In the genomic region with DNA sequence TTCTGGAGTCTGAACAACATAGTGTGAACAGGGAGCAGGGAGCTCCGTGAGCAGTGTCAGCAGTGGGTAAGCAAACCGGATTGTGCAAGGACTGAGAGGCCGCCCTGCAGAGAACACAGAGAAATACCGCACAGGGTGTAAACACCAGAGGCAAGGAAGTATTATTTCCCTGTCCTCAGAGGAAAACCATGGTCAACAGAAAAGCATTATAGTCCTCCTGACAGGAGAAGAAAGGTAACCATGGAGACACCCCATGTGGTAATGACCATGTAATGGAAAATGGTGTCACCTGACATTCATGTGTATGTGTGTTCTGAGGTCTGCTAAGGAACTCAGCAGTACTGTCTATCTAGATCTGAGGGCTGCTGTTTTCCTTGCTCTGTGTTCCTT, we compare ENCODE assay signal across 8 mouse cellular contexts. TPM values are rescaled to one million over a fixed set of nuclear protein-coding genes. Genes with fewer than 3 reads are reported as not detected.
DNase-seq lines count a peak whose midpoint lies in the region; ATAC-seq and TF ChIP-seq lines count a peak whose summit lies in the region.

No protein-coding gene starts in this region.

- H3K4me3 ChIP-seq in CH12.LX (replicated peaks in 1 of 3; ENCODE audit: low read depth in 2 of 3, low read length in 2 of 3, poor library complexity in 1 of 3), result peak overlapping the region in 1 of 3 experiments; percentile 29
- H3K4me3 ChIP-seq in hindbrain, embryonic 15.5 days, result no peak overlapping the region
- H3K4me3 ChIP-seq in lung, postnatal 0 days (ENCODE audit: low read depth, low read length), result no peak overlapping the region
- no peak overlapping the region for H3K4me3 ChIP-seq in olfactory bulb, adult 2 months (ENCODE audit: insufficient read depth, low read depth, low read length)

- no peaks in the 10 kb centered on the region for H3K9me3 ChIP-seq in CH12.LX (replicated peaks; ENCODE audit: low read length)
- H3K9me3 ChIP-seq in hindbrain, embryonic 15.5 days, result no peaks in the 10 kb centered on the region
- no peaks in the 10 kb centered on the region for H3K9me3 ChIP-seq in lung, postnatal 0 days (ENCODE audit: low read length)

- no peaks in the 10 kb centered on the region for H3K36me3 ChIP-seq in CH12.LX (replicated peaks in 1 of 2; ENCODE audit: control insufficient read depth in 1 of 2, insufficient read depth in 1 of 2, low read length in 1 of 2)
- no peaks in the 10 kb centered on the region for H3K36me3 ChIP-seq in hindbrain, embryonic 15.5 days
- no peaks in the 10 kb centered on the region for H3K36me3 ChIP-seq in lung, postnatal 0 days (ENCODE audit: insufficient read depth, low read length)

- DNase-seq in gastrocnemius, adult 8-10 months (ENCODE audit: low spot score in 2 of 2), result peak; percentile 37 to 46
- no peak for DNase-seq in gastrocnemius, postnatal 4 days (ENCODE audit: low spot score in 2 of 2)
- peak; percentile 71 for DNase-seq in CH12.LX (ENCODE audit: extremely low read depth)
- peak; percentile 27 for DNase-seq in fibroblast of lung, adult 2 months (ENCODE audit: low read depth)
- DNase-seq in lung, postnatal 0 days (ENCODE audit: low spot score), result peak; percentile 90
- no peak for DNase-seq in urinary bladder, postnatal 4 days (ENCODE audit: low spot score in 2 of 2)

- TF ChIP-seq POLR2A in CH12.LX (IDR thresholded peaks at IDR 0.05; ENCODE audit: low read depth, low read length), result no peak
- no peak for TF ChIP-seq POLR2A in olfactory bulb, adult 2 months (IDR thresholded peaks at IDR 0.05; ENCODE audit: insufficient read depth, low read depth, low read length)

- peaks cover 16 to 39% of the 10 kb centered on the region in 2 experiments for H3K4me1 ChIP-seq in CH12.LX (ENCODE audit: control insufficient read depth in 1 of 2, insufficient read depth in 2 of 2)
- H3K4me1 ChIP-seq in hindbrain, embryonic 15.5 days (replicated peaks), result peaks cover 16% of the 10 kb centered on the region
- H3K4me1 ChIP-seq in lung, postnatal 0 days (ENCODE audit: insufficient read depth, low read depth, low read length), result peaks cover 6% of the 10 kb centered on the region; the same call in 1 of the 2 replicates
- peaks cover 8% of the 10 kb centered on the region for H3K4me1 ChIP-seq in olfactory bulb, adult 2 months (ENCODE audit: control insufficient read depth, insufficient read depth, low read length)

- peak; percentile 88 for ATAC-seq in hindbrain, embryonic 15.5 days (ENCODE audit: low FRiP score, low read depth)
- peak; percentile 87 for ATAC-seq in lung, postnatal 0 days

- 6% methylated on average over 4 of the region's 4 CpGs for WGBS in hindbrain, embryonic 15.5 days
- 20% methylated on average over 4 of the region's 4 CpGs for WGBS in lung, postnatal 0 days
- 42% methylated on average over 4 of the region's 4 CpGs for WGBS in olfactory bulb, adult 2 months

- no peaks in the 10 kb centered on the region for H3K79me2 ChIP-seq in CH12.LX (replicated peaks; ENCODE audit: control insufficient read depth, extremely low read depth, insufficient read depth, poor library complexity, severe bottlenecking)

- TF ChIP-seq CTCF in CH12.LX (conservative IDR thresholded peaks at IDR 0.05 in 1 of 2, IDR thresholded peaks at IDR 0.05 in 1 of 2; ENCODE audit: low read depth in 2 of 2, low read length in 2 of 2), result no peak
- TF ChIP-seq CTCF in lung, postnatal 0 days (IDR thresholded peaks at IDR 0.05), result no peak
- no peak for TF ChIP-seq CTCF in olfactory bulb, adult 2 months (IDR thresholded peaks at IDR 0.05; ENCODE audit: insufficient read depth, low read depth, low read length)

- H3K27ac ChIP-seq in CH12.LX (ENCODE audit: insufficient read depth, low read depth), result peak overlapping the region; percentile 46
- H3K27ac ChIP-seq in hindbrain, embryonic 15.5 days (replicated peaks), result peak overlapping the region; percentile 18
- H3K27ac ChIP-seq in lung, postnatal 0 days (ENCODE audit: low read length), result peak overlapping the region; percentile 67
- H3K27ac ChIP-seq in olfactory bulb, adult 2 months (ENCODE audit: insufficient read depth, low read depth, low read length), result peak overlapping the region; percentile 41; the same call in 1 of the 2 replicates

- H3K9ac ChIP-seq in CH12.LX (ENCODE audit: insufficient read depth, low read depth), result no peak overlapping the region
- no peak overlapping the region for H3K9ac ChIP-seq in hindbrain, embryonic 15.5 days
- H3K9ac ChIP-seq in lung, postnatal 0 days (replicated peaks; ENCODE audit: low read depth), result no peak overlapping the region

- TF ChIP-seq RAD21 in CH12.LX (IDR thresholded peaks at IDR 0.05; ENCODE audit: low read depth, low read length), result no peak

- in situ Hi-C loops in CH12.LX (cut with MboI; ENCODE audit: low pct_ligation_motif_present, low pct_unique_long_range_greater_than_20kb, low sequenced_read_pairs), result no loop called here

- no peaks in the 10 kb centered on the region for H3K27me3 ChIP-seq in CH12.LX (replicated peaks)
- no peaks in the 10 kb centered on the region for H3K27me3 ChIP-seq in hindbrain, embryonic 15.5 days
- no peaks in the 10 kb centered on the region for H3K27me3 ChIP-seq in lung, postnatal 0 days (replicated peaks; ENCODE audit: insufficient read depth, low read length)

- dilution Hi-C loops in CH12.LX (cut with MboI; ENCODE audit: extremely low pct_ligation_motif_present, extremely low pct_unique_long_range_greater_than_20kb, low sequenced_read_pairs), result no loop called here

- TF ChIP-seq EP300 in CH12.LX (IDR thresholded peaks at IDR 0.05; ENCODE audit: low read length), result no peak
- no peak for TF ChIP-seq EP300 in lung, postnatal 0 days (IDR thresholded peaks at IDR 0.05)

- peak overlapping the region; percentile 76 for H3K4me2 ChIP-seq in CH12.LX (ENCODE audit: insufficient read depth, low read depth, poor library complexity, severe bottlenecking)
- H3K4me2 ChIP-seq in hindbrain, embryonic 15.5 days, result peak overlapping the region; percentile 13; the same call in 1 of the 2 replicates
- no peak overlapping the region; the same call in 1 of the 2 replicates for H3K4me2 ChIP-seq in lung, postnatal 0 days (replicated peaks; ENCODE audit: low read depth, low read length)

TF ChIP-seq in CH12.LX, 34 proteins besides CTCF, POLR2A, EP300 and RAD21:
- TF ChIP-seq USF2 (conservative IDR thresholded peaks at IDR 0.05; ENCODE audit: low read depth, low read length) (peak; percentile 75), USF1 (IDR thresholded peaks at IDR 0.05; ENCODE audit: low read depth, low read length) (peak; percentile 73), BHLHE40 (IDR thresholded peaks at IDR 0.05; ENCODE audit: low read depth, low read length) (peak; percentile 65), ETS1 (conservative IDR thresholded peaks at IDR 0.05; ENCODE audit: low read depth, low read length) (peak; percentile 54; the same call in 1 of the 2 replicates), MYC (IDR thresholded peaks at IDR 0.05; ENCODE audit: low read depth, low read length) (0 out of 2 replicates have a peak, but pooled peaks have one; percentile 5), HCFC1 (IDR thresholded peaks at IDR 0.05; ENCODE audit: low read depth, low read length) (no peak), IRF4 (IDR thresholded peaks at IDR 0.05; ENCODE audit: low read depth, low read length) (no peak)

RNA-seq across cellular contexts. Expression of a gene that starts 36.4 kb away (rescaled TPM):
- 10 to 100 TPM; 90.1 to 99.0 (median 95.5) TPM for total RNA-seq in gastrocnemius, adult 8-10 months (2022)
- total RNA-seq in gastrocnemius, postnatal 4 days (2021), result 100 to 1,000 TPM in 1 of 2 experiments, 10 to 100 TPM in 1; 91.2 to 104 TPM
- 41.4 and 43.6 TPM in 2 replicates for total RNA-seq in CH12.LX (2012; rRNA removed)
- total RNA-seq in CH12.LX (2014; rRNA removed), result 36.2 and 40.7 TPM in 2 replicates
- 35.6 and 42.3 TPM in 2 replicates for polyA plus RNA-seq in CH12.LX (2012; ENCODE audit: insufficient read length, low read depth)
- 35.3 and 37.0 TPM in 2 replicates for polyA plus RNA-seq in hindbrain, embryonic 15.5 days (2015; fragmentation: Nextera tagmentation; extraction: Ambion mirVana)
- polyA plus RNA-seq in lung, postnatal 0 days (2015; fragmentation: Nextera tagmentation; extraction: Ambion mirVana), result 27.5 and 31.8 TPM in 2 replicates
- polyA plus RNA-seq in olfactory bulb, adult 2 months (2012; ENCODE audit: insufficient read depth, insufficient read length, low replicate concordance, missing spikeins), result 50.8 TPM in 1 of 2 replicates, not detected in the other

Comparison
In these comparisons a context has a peak if more than half of its experiments do, and no peak if none do; other contexts are left out.
1. DNase-seq: peak in gastrocnemius, adult 8-10 months (2 of 2), CH12.LX (single experiment), fibroblast of lung, adult 2 months (single experiment) and lung, postnatal 0 days (single experiment); none in gastrocnemius, postnatal 4 days (0 of 2) and urinary bladder, postnatal 4 days (0 of 2).
2. Peak in every context shown above with its lines, with median percentiles within 50 percentile points of each other: H3K27ac ChIP-seq.